Mouse (Mus musculus) WW6 (cell line): ENCODE measurements around the gene Olfr1116.
"Not testable (repeated sequence)": the region's sequence is repeated elsewhere in the genome, so short reads cannot be mapped to it uniquely, and the experiment has no call there.

Experiments
- DNase-seq: peaks from one replicate; pipeline ENCODE4 v3.0.0-alpha.2; 2013; ENCODE audit warnings: low read depth, low spot score

Gene Olfr1116

DNA sequence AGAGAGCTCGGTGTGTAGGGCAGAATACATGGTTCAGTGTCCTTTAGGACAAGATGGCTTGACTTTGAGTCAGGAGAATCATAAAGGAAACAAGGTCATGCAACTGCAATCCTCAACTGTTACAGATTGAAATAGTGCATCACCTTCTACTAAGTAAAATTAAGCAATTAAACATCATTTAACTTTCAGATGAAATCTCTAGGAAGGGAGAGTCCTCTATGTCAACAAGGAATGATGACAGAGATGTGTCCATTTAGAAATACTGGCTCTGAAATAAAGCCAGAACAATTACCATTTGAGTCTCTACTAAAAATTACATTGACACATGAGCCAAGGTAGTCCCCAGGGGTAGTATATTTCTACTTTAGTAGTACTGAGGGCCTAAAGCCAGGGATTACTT, at the start of gene Olfr1116:
Olfr1116 (plus strand) TSS at position 301 of the 400 bp plus-strand sequence.
- no peak for DNase-seq

DNA sequence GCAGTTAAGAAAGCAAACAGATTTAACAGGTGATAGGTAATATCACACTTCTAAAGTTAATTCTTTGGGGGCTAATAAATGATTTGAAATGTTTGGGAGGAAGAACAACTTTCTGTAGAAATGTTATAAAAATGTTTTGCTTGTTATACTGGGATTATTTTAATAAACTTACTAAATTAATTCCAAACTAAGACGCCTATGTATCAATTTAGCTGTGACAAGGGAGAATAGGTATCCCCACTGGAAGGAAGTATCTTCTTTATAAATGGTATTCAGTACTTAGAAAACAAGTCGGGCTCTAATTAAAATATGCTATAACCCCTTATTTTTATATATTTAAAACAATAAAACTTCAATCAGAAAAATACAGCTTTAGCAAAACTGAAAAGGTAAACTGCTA, 19.6 kb upstream of the Olfr1116 start, which contains the start of gene Olfr1115:
Olfr1115 (plus strand) TSS at position 301 of the 400 bp plus-strand sequence.
- DNase-seq, result no peak

DNA sequence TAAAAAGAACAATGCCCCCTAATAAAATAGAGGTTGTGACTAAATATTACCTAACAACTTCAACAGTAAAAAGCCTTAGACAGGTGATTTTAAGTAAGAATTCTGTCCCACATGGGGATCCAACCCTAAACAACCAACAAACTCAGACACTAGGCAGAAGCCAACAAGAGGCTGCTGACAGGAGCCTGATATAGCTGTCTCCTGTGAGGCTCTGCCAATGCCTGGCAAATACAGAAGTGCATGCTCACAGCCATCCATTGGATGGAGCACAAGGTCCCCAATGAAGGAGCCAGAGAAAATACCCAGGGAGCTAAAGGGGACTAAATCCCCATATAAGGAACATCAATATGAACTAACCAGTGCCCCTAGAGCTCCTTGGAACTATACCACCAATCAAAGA, 26.6 kb downstream of the Olfr1116 start:
- not testable (repeated sequence) for DNase-seq

DNA sequence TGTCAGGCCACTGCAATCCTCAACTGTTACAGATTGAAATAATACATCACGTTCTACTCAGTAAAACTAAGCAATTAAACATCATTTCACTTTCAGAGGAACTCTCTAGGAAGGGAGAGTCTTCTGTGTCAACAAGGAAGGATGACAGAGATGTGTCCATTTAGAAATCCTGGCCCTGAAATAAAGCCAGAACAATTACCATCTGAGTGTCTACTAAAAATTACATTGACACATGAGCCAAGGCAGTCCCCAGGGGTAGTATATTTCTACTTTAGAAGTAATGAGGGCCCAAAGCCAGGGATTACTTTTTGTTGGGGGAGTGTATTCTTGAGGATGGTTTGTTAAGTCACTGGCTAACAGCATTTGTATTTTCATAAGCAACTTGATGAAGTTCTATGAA, 39.9 kb downstream of the Olfr1116 start, which contains the start of gene Olfr1118:
Olfr1118 (plus strand) TSS at position 301 of the 400 bp plus-strand sequence.
- DNase-seq, result no peak
